Mouse (Mus musculus) heart, embryonic 15.5 days (tissue): ENCODE results near the gene Dag1. TPM values are rescaled to one million over a fixed set of nuclear protein-coding genes. Genes with fewer than 3 reads are reported as not detected.
"Not testable (repeated sequence)": the region's sequence is repeated elsewhere in the genome, so short reads cannot be mapped to it uniquely, and the experiment has no call there.

Experiments used
- ATAC-seq: fragments of 200-750 bp; cut with Nextera tagmentation; replicated peaks from 2 replicates; pipeline ENCODE4 v1.8.0; 2017; ENCODE audit warnings: low read depth, moderate TSS enrichment; ENCODE audit not compliant: insufficient number of reproducible peaks, insufficient read depth, low FRiP score
- H3K27ac ChIP-seq: fragments of 300-500 bp; sonication (generic); 2 replicates; pipeline ENCODE4 v1.5.1; 2015; ENCODE audit warnings: mild to moderate bottlenecking, inconsistent platforms
- H3K27me3 ChIP-seq: fragments of 300-500 bp; sonication (generic); 2 replicates; pipeline ENCODE4 v1.6.1; 2015; ENCODE audit warnings: inconsistent platforms
- H3K36me3 ChIP-seq: fragments of 300-500 bp; sonication (generic); 2 replicates; pipeline ENCODE4 v1.6.1; 2015; ENCODE audit warnings: mild to moderate bottlenecking, inconsistent platforms
- H3K4me1 ChIP-seq: fragments of 300-500 bp; sonication (generic); replicated peaks from 2 replicates; pipeline ENCODE4 v1.6.1; 2015; ENCODE audit warnings: inconsistent platforms
- H3K4me2 ChIP-seq: fragments of 300-500 bp; sonication (generic); 2 replicates; pipeline ENCODE4 v1.6.1; 2015; ENCODE audit warnings: inconsistent platforms, mild to moderate bottlenecking, moderate library complexity
- H3K4me3 ChIP-seq: fragments of 300-500 bp; sonication (generic); 2 replicates; pipeline ENCODE4 v1.5.1; 2015; ENCODE audit warnings: mild to moderate bottlenecking, inconsistent platforms
- H3K9ac ChIP-seq: fragments of 300-500 bp; sonication (generic); 2 replicates; pipeline ENCODE4 v1.6.1; 2015; ENCODE audit warnings: mild to moderate bottlenecking, inconsistent platforms
- H3K9me3 ChIP-seq: fragments of 300-500 bp; sonication (generic); replicated peaks from 2 replicates; pipeline ENCODE4 v1.6.1; 2016; ENCODE audit warnings: inconsistent platforms
- WGBS: fragments of 180-500 bp; shearing (Covaris S2); methylation state at CpG from one replicate; pipeline ENCODE4 v1.1.7; 2015; ENCODE audit warnings: mixed read lengths; 5-methylcytosine and 5-hydroxymethylcytosine counted together
- polyA plus RNA-seq: library from polyadenylated mRNA; unstranded; fragments of >200 nt; fragmentation: Nextera tagmentation; extraction: Ambion mirVana; gene quantifications from 2 replicates; pipeline ENCODE4 v1.2.1, GENCODE M21; 2015

Dag1 gene
- polyA plus RNA-seq, 1 experiment from 2014 or later, result 128 TPM

DNA sequence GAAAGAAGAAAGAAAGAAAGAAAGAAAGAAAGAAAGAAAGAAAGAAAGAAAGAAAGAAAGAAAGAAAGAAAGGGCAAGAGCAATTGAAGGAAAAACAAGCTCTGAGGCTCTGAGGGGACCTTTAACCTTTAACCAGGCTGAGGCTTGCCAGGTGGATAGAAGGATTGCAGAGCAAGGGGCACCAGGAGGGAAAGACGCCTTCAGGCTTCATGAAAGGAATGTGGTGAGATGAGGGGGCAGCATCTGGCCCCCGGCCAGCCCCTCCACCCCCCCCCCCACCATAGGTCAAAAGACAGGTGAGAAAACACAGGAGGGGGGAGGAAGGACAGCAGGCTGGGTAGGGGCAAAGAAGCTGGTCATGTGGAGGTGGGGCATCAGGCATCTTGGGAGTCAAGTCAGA, 8.2 kb upstream of the Dag1 start:
- ATAC-seq, result no peak
- Histone ChIP-seq H3K4me3 (no peak overlapping the region), H3K27ac (peak overlapping the region; percentile 7; the same call in 1 of the 2 replicates), H3K9ac (no peak overlapping the region), H3K27me3 (no peaks in the 10 kb centered on the region), H3K9me3 (no peaks in the 10 kb centered on the region), H3K36me3 (no peaks in the 10 kb centered on the region), H3K4me2 (no peak overlapping the region), H3K4me1 (peaks cover 34% of the 10 kb centered on the region)
- WGBS, result 14% methylated on average over 2 of the region's 2 CpGs

DNA sequence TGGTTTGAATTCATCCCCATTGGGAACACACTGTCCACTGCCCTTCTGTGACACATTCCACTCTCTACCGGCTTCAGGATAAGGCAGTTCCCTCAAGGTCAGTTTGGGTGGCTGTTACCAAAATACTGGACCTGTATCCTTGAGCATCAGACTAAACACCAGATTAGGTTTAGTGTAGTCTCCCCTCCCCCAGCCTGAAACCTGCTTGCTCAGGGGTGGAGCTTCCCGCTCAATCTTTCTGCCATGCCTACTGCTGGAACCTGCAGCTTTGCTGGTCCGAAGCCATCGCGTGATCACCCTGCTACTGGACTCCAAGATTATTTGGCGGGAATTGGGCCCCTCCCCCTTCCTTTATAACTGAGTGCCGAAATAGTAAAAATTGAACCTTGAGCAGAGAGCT, 4.9 kb upstream of the Dag1 start:
- H3K4me2 ChIP-seq, ATAC-seq: not testable (repeated sequence)
- 59% methylated on average over 7 of the region's 7 CpGs for WGBS

DNA sequence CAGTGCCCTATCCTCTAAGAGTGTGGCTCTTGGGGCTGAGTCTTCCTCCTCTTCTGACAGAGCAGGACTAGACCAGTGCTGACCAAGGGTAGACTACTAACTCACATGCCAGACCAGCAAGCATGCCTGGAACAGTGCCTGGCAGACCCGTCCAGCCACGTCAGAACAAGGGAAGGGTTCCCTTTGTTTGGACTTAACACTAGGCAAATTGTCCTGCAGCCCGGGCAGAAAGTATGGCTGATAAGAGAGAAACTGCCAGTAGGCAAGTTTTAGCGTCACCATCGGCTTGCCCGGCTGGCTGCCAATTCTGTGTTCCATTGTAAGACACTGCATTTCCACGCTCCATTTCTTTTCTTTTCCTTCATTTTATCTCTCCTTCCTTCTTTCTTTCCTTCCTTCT, 3.9 kb upstream of the Dag1 start:
- Histone ChIP-seq H3K27me3 (no peaks in the 10 kb centered on the region), H3K4me1 (peaks cover 46% of the 10 kb centered on the region), H3K36me3 (no peaks in the 10 kb centered on the region), H3K9ac (no peak overlapping the region), H3K4me3 (no peak overlapping the region), H3K27ac (peak overlapping the region; percentile 77), H3K9me3 (no peaks in the 10 kb centered on the region), H3K4me2 (peak overlapping the region; percentile 18; the same call in 1 of the 2 replicates)
- ATAC-seq, result no peak
- 33% methylated on average over 7 of the region's 7 CpGs for WGBS

More for the DNA sequence above, 4.9 kb upstream of the Dag1 start:
- not testable (repeated sequence) for H3K9me3 ChIP-seq, H3K9ac ChIP-seq, H3K27me3 ChIP-seq, H3K36me3 ChIP-seq, H3K4me3 ChIP-seq, H3K27ac ChIP-seq
- peaks cover 46% of the 10 kb centered on the region for H3K4me1 ChIP-seq

GRCm38 (mm10) chr9:108266261-108266935, 2.6 kb upstream of the Dag1 start:
- 61% methylated on average over 10 of the region's 10 CpGs for WGBS
- peaks cover 51% of the 10 kb centered on the region for H3K4me1 ChIP-seq
- no peak overlapping the region for H3K9ac ChIP-seq
- no peaks in the 10 kb centered on the region for H3K9me3 ChIP-seq
- no peak for ATAC-seq
- H3K4me3 ChIP-seq, result no peak overlapping the region
- no peaks in the 10 kb centered on the region for H3K27me3 ChIP-seq
- H3K36me3 ChIP-seq, result no peaks in the 10 kb centered on the region
- peak overlapping the region; percentile 99; the same call in 1 of the 2 replicates for H3K27ac ChIP-seq
- no peak overlapping the region for H3K4me2 ChIP-seq

GRCm38 (mm10) chr9:108264191-108264921, 598 bp upstream of the Dag1 start:
- Histone ChIP-seq H3K4me2 (peak overlapping the region; percentile 80), H3K27me3 (no peaks in the 10 kb centered on the region), H3K36me3 (no peaks in the 10 kb centered on the region), H3K4me3 (peak overlapping the region; percentile 92), H3K9ac (peak overlapping the region; percentile 57), H3K4me1 (peaks cover 70% of the 10 kb centered on the region), H3K9me3 (no peaks in the 10 kb centered on the region), H3K27ac (peak overlapping the region; percentile 99)
- peak; percentile 54 for ATAC-seq
- WGBS, result 4% methylated on average over 10 of the region's 10 CpGs

- no peaks in the 10 kb centered on the region for H3K27me3 ChIP-seq
- H3K27ac ChIP-seq, result peak overlapping the region; percentile 99
- ATAC-seq, result peak; percentile 30
- peak overlapping the region; percentile 92 for H3K4me3 ChIP-seq
- peaks cover 71% of the 10 kb centered on the region for H3K4me1 ChIP-seq
- no peaks in the 10 kb centered on the region for H3K36me3 ChIP-seq
- H3K9me3 ChIP-seq, result no peaks in the 10 kb centered on the region
- WGBS, result 0% methylated on average over 57 of the region's 62 CpGs
- peak overlapping the region; percentile 96 for H3K9ac ChIP-seq
- H3K4me2 ChIP-seq, result peak overlapping the region; percentile 80
These were observed 552 bp downstream of the Dag1 start for GRCm38 (mm10) chr9:108263131-108263681.

DNA sequence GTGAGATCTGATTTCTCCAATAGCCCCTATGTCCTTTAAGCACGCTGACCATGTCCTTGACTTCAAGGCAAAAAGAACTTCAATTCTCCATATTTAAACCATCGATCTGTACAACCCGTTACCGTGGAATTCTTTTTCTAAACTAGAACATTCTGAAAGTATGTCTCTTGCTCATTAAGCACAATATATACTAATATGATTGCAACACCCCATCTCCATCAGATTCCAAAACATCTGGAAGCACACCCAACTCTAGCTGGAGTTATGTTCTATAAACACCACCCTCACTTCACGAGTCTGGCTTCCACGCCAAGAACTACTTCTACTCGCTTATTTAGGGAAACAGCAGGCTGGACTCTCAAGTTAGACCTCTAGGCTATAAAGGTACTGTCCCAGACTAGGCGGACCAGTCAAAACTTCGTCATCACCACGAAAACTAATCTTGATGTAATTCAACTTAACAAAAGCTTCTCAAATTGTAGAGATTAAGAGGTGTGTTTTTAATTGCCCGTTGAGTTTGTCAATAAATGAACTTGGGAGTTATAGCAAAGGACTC, 1.2 kb downstream of the Dag1 start:
- Histone ChIP-seq H3K4me1 (peaks cover 68% of the 10 kb centered on the region), H3K27ac (peak overlapping the region; percentile 99), H3K9me3 (no peaks in the 10 kb centered on the region), H3K27me3 (no peaks in the 10 kb centered on the region), H3K36me3 (no peaks in the 10 kb centered on the region), H3K4me2 (peak overlapping the region; percentile 80), H3K4me3 (peak overlapping the region; percentile 92), H3K9ac (peak overlapping the region; percentile 96)
- 28% methylated on average over 11 of the region's 11 CpGs for WGBS
- no peak for ATAC-seq

GRCm38 (mm10) chr9:108261865-108262264, 1.9 kb downstream of the Dag1 start:
- no peaks in the 10 kb centered on the region for H3K36me3 ChIP-seq
- H3K4me1 ChIP-seq, result peaks cover 70% of the 10 kb centered on the region
- peak overlapping the region; percentile 99 for H3K27ac ChIP-seq
- H3K27me3 ChIP-seq, result no peaks in the 10 kb centered on the region
- H3K9me3 ChIP-seq, result no peaks in the 10 kb centered on the region
- ATAC-seq, result no peak
- peak overlapping the region; percentile 96 for H3K9ac ChIP-seq
- H3K4me2 ChIP-seq, result peak overlapping the region; percentile 80
- H3K4me3 ChIP-seq, result peak overlapping the region; percentile 92
- WGBS, result 33% methylated on average over 7 of the region's 7 CpGs

GRCm38 (mm10) chr9:108260526-108260925, 3.2 kb downstream of the Dag1 start:
- peaks cover 66% of the 10 kb centered on the region for H3K4me1 ChIP-seq
- no peak for ATAC-seq
- peak overlapping the region; percentile 80 for H3K4me2 ChIP-seq
- 46% methylated on average over 4 of the region's 4 CpGs for WGBS
- 0 out of 2 replicates have a peak overlapping the region, but pooled peaks have one; percentile 18 for H3K27ac ChIP-seq
- H3K9me3 ChIP-seq, result no peaks in the 10 kb centered on the region
- H3K9ac ChIP-seq, result no peak overlapping the region
- H3K4me3 ChIP-seq, result no peak overlapping the region
- no peaks in the 10 kb centered on the region for H3K27me3 ChIP-seq
- 0 out of 2 replicates have a peak, but pooled peaks cover 4% of the 10 kb centered on the region for H3K36me3 ChIP-seq

- WGBS, result 66% methylated on average over 7 of the region's 7 CpGs
- H3K36me3 ChIP-seq, result peaks cover 26% of the 10 kb centered on the region
- H3K4me1 ChIP-seq, result peaks cover 28% of the 10 kb centered on the region
- no peak overlapping the region for H3K4me3 ChIP-seq
- H3K27me3 ChIP-seq, result no peaks in the 10 kb centered on the region
- H3K4me2 ChIP-seq, result no peak overlapping the region
- H3K27ac ChIP-seq, result no peak overlapping the region
- no peaks in the 10 kb centered on the region for H3K9me3 ChIP-seq
- H3K9ac ChIP-seq, result no peak overlapping the region
- no peak for ATAC-seq
These were observed 11.0 kb downstream of the Dag1 start for GRCm38 (mm10) chr9:108252766-108253165.

GRCm38 (mm10) chr9:108251877-108252276, 11.9 kb downstream of the Dag1 start:
- no peak for ATAC-seq
- Histone ChIP-seq H3K4me3 (no peak overlapping the region), H3K27ac (no peak overlapping the region), H3K9ac (no peak overlapping the region), H3K4me1 (peaks cover 22% of the 10 kb centered on the region), H3K36me3 (peaks cover 28% of the 10 kb centered on the region), H3K4me2 (no peak overlapping the region), H3K27me3 (no peaks in the 10 kb centered on the region), H3K9me3 (no peaks in the 10 kb centered on the region)
- 82% methylated on average over 6 of the region's 6 CpGs for WGBS
